Mouse (Mus musculus): ENCODE measurements around the gene Rubcnl.

DNA sequence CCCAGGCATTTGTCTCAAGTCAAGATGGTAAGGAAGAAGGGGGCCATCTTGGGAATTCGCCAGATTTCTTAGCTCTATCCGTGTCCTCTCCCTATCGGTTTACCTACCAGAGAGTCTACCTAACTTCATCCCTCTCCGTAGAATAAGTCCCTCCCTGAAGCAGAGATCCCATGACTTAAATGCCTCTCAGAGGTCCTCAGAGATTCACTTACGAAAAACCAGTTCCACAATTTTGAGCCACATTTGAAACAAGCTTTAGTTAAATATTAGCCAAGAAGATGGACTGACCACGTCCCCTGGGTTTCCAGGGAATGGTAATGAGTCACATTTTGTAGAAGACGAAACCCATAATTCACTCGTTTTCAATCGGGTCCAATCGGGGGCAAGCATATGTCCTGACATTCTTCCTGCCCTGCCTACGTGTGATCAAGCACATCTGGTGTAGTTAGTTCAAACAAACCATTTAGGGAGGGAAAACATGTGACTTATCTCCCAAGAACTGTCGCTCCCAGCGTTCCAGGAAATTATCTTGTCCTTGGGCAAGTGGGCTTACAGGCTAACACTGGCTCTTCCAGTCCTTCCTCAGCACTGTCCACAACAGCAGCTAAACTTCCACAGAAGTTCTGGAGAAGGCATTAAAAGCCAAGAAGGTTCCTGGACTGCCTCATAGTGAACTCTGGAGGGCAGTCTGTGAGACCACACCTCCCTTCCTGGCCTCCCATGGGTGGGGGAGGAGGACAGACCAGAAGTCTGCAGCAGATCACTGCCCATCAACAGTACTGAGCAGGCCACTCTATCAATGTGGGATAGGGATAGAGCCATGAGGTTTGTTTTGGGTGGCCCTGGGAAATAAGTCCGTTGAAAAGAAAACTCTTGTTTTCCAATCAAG is 38.9 kb downstream of the Rubcnl start:
- TF ChIP-seq POLR2A (IDR thresholded peaks at IDR 0.05; ENCODE audit: low read depth, low read length): no peak
- TF ChIP-seq CTCF (IDR thresholded peaks at IDR 0.05; ENCODE audit: extremely low read depth, insufficient read length, insufficient replicate concordance, low read depth, low read length): no peak
